Mouse (Mus musculus) gastrocnemius, postnatal 10 days (tissue): Measurements from ENCODE around the gene Klhl22. TPM values are rescaled to one million over a fixed set of nuclear protein-coding genes. Genes with fewer than 3 reads are reported as not detected.
A peak's percentile ranks its signal among the peaks of the same experiment; 100 is the strongest.

Experiments used
- DNase-seq: peaks from one replicate; pipeline ENCODE4 v3.0.0; 2021; ENCODE audit warnings: mixed read lengths
- total RNA-seq, 2 experiments: library from RNA; stranded (reverse); gene quantifications; 2 replicates each; pipeline ENCODE4 v1.2.3; 2021

Klhl22 gene
- total RNA-seq, 2 experiments from 2014 or later = 22.5 to 28.3 TPM

DNA sequence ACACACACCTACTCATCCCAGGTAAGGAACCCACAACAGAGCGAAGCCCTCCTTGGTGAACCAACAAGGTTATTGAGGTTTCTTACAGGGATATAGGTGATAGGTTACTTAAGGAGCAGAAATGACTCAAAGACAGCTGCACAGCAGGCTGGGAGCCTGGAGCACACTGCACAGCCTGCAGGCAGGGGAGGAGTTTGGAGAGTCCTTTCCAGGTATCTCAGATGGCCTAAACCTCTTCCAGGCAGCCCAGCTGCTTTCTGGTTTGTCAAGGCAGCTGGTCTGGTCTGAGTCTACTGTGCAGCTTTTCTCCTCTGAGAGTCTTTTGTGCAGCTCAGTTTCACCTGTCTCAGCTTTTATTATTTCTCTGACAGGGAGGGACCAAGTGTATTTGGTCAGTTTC, 1.7 kb upstream of the Klhl22 start:
- no peak for DNase-seq

- no peak for DNase-seq
These were observed 516 bp upstream of the Klhl22 start for GRCm38 (mm10) chr16:17758902-17759301.

DNA sequence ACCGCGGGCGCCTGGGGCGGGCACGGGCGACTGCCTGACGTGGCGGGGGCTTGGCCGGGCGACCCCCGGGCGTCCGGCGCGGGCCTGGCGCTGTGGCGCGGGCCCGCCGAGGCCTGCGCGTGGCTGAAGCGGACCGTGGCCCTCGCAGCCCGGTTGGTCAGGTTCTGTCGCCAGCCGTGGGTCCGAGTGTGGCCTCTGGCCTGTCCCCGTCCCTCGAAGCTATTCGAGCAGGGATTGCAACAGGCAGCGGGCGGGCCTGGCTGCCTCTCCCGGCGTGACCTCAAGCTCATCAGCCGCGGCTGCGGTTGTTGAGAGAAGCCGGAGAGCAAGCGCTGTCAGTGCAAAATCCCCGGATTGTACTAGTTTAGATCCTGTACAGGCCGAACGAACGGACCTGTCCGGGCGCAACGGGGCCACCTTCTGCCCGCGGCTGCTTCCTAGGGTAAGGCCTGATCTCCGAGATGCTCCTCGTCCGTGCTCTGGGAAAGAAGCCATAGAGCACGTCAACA, 449 bp downstream of the Klhl22 start:
- DNase-seq = peak; percentile 54

DNA sequence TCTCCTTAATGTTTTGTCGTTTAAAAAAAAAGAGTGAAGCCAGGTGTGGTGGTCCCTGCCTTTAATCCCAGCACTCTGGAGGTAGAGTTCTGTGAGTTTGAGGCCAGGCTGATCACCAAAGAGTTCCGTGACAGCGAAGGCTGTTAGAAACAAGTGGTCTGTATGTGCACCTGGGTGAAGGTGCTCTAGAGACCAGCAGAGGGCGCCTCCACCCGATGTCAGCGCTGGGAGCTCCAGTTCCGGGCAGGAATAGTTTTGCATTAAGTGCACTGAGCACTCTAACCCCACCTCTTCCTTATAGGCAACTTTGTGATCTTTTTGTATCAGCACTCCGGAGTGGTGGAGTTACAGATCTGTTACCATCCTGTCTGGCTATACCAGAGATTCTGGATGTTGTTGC, 1.2 kb downstream of the Klhl22 start:
- peak; percentile 40 for DNase-seq

GRCm38 (mm10) chr16:17761074-17761473, 1.7 kb downstream of the Klhl22 start:
- DNase-seq = no peak

- no peak for DNase-seq
These were observed 4.7 kb downstream of the Klhl22 start for GRCm38 (mm10) chr16:17764108-17764511.

DNA sequence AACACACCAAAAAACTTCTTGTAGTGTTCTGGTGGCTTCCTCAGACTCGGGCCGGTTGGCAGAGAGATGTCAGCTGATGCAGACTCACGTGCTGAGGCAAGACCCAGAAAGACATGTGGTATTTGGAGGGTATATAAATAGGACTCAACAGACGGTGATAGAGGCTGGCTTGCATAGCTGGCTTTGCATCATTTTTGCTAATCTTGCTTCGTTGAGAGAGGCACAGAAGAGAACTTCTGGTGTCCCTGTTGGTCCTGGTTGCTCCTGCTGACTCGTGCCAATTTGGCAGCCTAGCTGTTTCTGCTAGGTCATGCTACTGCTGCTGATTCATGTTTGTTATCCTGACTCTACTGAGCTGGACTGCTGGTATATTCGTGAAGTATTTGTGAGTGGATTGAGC, 9.4 kb downstream of the Klhl22 start:
- DNase-seq = no peak

- no peak for DNase-seq
These were observed 11.9 kb downstream of the Klhl22 start for GRCm38 (mm10) chr16:17771117-17771865.

DNA sequence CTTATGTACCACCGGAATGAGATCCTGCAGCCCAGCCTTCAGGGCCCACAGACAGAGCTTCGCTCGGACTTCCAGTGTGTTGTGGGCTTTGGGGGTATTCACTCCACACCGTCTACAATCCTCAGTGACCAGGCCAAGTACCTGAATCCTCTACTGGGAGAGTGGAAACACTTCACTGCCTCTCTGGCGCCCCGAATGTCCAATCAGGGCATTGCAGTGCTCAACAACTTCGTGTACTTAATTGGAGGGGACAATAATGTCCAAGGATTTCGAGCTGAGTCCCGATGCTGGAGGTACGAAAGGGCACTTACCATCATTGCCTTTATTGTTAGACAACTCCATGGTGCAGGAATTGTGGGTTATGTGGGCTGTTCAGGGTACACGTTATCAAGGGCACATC, 17.4 kb downstream of the Klhl22 start:
- DNase-seq = peak; percentile 47

DNA sequence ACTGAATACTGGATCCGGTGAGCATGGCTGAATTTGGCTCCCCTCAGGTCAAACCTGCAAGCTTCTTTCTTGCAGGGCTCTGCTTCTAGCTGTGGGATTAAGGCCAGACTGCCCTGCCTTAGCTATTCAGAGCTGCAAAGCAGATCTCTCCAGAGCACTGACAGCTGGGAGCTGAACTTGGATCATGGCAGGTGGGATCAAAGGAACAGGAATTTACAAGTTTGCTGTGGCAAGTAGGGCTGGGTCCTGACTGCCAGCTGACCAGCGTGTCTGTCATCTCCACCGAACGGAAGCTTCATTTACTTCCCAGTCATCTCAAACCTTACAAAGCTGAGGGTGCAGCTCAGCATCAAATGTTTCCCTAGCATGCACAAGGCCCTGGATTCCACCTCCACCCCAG, 18.8 kb downstream of the Klhl22 start:
- DNase-seq = no peak

- no peak for DNase-seq
These were observed 20.3 kb downstream of the Klhl22 start for GRCm38 (mm10) chr16:17779692-17780091.

DNA sequence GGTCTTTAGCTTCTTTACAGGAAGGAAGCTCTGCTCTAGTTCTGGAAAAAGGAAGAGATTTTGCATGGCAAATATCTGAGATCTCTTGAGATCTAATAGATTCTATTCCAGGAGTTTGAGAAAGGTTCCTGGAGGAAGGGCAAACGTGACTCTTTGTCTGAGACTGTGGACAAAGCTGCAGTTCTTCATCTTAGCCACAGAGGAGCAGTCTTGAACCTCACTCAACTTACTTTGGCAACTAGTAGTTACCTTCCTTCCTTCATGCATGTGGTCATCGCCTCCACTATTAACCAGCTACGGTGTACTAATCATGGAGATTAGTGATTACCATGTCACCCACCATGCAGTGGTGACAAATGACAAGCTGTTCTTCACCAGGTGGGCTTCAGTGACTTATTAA, 25.9 kb downstream of the Klhl22 start:
- DNase-seq = no peak

GRCm38 (mm10) chr16:17792728-17793127, 33.3 kb downstream of the Klhl22 start:
- no peak for DNase-seq

- DNase-seq = no peak
These were observed 34.6 kb downstream of the Klhl22 start for GRCm38 (mm10) chr16:17794047-17794446.

DNA sequence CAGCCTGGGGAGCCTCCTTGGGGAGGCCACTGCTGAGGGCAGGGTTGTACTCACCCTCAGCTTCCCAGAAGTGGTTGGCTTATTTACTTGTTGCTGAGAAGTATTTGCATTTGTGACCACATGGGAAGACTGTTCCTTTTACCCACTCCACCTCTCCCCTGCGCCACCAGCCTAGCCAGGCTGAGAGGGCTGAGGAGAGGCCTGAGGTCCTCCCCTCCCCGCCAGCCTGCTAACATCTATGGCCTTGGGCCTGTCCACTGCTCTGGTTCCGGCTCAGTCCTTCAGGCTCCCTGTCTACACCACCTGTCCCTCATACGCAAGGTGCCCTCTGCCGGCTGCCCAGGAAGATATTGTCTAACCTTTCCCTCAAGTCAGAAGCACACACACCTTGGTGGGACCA, 36.2 kb downstream of the Klhl22 start:
- no peak for DNase-seq

GRCm38 (mm10) chr16:17796519-17796918, 37.1 kb downstream of the Klhl22 start:
- no peak for DNase-seq

GRCm38 (mm10) chr16:17796971-17797811, 37.8 kb downstream of the Klhl22 start, which contains the start of gene Scarf2:
TSS of gene Scarf2 (plus strand) at chr16:17797282.
- peak; percentile 76 for DNase-seq

- peak; percentile 31 for DNase-seq
These were observed 38.4 kb downstream of the Klhl22 start for GRCm38 (mm10) chr16:17797812-17798311.

DNA sequence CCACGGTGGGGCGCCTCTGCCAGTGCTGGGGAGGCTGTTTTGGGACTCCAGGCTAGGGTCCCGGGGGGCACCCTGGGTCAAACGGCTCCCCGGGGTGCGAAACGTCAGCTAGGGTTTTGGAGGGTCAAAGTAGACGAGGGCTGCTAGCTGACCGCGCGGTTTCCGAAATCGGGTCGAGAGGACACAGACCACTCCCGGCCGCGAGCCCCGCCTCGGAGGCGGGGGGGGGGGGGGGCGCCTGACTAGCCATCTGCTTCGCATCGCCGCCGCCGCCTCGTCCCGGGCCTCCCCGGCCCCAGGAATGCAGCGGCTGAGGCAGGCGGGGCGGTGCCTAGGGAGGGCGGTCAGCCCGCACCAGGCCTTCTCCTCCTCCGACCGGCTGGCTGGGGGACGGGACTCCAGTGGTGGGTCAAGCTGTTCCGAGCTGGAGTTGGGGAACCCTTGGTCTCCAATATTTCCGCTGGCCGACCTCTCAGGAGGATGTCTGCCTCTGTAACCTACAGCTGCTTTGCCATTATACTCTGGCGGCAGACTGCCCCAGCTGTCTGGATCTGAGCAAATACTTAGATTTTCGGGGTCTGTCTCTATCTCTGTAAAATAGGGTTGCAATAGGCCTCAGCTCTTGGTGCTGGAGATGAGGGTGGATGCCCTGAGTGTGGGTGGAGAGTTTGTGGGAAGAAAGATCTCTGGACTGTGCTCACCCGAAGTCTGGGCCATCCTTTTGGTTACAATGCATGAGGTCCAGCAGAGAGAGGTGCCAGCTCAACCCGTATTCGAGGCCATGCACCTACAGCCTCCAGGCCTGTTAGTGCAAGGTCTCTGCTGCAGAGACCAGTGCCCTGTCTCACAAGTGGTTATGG, 39.1 kb downstream of the Klhl22 start:
- peak; percentile 73 for DNase-seq

DNA sequence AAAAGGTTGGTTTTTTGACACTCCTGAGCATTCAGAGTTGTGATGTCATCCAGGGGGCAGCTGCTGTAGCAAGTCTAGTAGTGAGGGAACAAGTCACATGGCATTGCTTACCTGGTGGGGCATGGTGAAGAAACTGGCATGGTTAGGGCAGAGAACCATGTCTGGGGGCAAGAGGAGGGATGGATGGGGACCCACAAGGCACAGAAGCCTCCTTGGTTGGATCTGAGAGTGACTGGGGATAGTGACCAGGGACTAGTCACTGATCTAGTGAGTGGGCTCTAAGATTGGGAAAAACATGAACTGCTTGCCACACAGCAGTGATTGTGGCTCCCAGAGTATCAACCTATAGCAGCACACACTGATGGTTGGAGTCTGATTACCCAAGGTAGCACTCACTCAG, 40.2 kb downstream of the Klhl22 start:
- DNase-seq = no peak

- DNase-seq = no peak
These were observed 42.5 kb downstream of the Klhl22 start for GRCm38 (mm10) chr16:17801777-17802455.

- DNase-seq = no peak
These were observed 43.0 kb downstream of the Klhl22 start for GRCm38 (mm10) chr16:17802456-17802838.
